Mouse (Mus musculus): Measurements from ENCODE around the gene Luc7l2.
A peak's percentile ranks its signal among the peaks of the same experiment; 100 is the strongest.

Gene Luc7l2

DNA sequence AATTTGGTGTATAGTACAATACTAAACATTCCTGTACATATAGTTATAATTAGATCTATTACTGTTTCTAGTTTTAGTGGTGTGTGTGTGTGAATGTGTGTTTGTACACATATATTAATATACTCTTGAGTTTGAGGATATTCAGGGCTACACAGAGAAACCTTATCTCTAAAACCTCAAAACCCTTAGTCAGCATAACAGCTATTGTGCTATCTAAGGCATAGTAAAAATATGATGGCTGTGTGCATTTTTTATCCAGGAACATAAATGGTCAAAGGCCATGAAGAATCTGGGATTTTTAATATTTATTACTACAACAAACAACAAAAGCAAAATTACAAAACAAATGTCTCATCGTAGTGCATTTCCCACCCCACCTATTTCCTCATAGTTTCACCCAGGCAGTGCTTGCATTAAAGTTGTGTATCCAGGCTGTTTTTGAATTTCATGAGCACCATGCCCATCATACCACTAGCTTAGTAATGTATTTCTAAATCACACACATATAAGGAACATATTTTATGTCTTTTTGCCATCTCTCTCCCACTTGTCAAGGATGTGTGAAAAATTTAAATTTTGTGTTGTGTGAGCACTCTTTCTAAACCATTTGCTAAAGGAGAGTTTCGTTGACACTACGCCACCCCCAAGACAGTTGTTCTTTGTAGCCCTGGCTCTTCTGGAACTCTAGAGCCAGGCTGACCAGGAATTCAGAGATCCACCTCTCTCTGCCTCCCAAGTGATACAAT is 29.2 kb downstream of the Luc7l2 start:
- no peak for DNase-seq

DNA sequence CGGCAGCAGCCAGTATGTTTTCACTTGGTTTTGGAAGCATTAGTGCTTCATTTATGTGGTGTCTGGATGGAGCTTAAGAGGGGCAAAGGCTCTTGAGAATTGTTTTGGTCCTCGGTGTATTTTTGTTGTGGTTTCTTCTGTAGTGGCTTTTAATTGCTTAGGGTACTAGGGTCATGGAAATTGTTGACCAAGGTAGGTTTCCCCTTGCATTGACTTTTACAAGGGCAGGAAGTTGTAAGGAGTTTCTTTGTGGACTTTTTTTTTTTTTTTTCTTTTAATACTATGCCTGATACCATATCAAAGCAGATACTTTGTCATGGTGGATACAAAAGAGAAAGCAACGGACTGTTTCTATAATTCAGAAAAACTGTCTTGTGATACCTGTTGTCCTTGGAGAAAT is 30.6 kb downstream of the Luc7l2 start:
- DNase-seq, result no peak

DNA sequence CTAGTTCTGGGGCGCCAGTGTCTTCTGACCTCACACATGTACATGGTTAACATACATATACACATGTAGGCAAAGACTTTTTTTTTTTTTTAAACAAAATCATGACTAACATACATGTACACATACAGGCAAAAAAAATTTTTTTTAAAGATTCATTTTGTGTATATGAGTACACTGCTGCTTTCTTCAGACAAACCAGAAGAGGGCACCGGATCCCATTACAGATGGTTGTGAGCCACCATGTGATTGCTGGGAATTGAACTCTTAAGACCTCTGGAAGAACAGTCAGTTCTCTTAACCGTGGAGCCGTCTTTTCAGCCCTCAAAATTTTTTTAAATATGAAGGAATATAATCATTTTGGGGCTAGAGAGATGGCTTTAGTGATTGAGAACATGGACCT is 46.3 kb downstream of the Luc7l2 start:
- no peak for DNase-seq

DNA sequence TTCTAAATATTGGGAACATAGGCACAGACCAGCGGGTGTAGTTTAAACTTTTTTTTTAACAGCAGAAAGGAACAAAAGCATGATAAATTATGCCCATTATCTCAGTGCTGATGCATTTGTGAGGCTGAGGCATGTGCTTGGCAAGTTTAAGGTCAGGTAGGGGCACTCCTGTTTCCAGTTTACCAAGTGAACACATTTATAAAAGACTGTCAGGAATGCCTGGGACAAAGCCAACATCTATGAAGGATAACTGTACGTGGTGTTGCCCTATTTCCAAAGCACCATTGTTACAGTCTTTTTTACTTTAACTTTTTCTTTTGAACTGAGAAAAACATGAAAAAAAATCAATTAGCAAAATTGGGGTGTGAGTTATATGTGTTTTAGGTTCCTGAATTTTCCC is 58.8 kb downstream of the Luc7l2 start:
- peak; percentile 42 for DNase-seq

DNA sequence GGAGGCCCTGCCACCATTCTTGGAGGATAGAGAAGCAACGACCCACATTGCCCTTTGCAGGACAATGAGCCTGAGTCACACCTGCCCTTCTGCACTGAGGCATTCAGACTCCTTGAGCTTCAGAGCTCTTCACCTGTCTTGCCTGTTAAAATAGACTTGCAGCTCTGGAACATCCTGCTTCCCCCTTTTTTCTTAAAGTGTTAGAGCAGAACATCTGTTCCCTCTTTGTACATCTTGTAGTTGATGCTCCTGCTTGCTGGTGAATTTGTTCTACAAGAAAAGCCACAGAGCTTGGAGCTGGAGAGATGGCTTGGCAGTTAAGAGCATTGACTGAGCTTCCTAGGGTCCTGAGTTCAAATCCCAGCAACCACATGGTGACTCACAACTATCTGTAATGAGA is 71.3 kb downstream of the Luc7l2 start:
- peak; percentile 84 for DNase-seq

DNA sequence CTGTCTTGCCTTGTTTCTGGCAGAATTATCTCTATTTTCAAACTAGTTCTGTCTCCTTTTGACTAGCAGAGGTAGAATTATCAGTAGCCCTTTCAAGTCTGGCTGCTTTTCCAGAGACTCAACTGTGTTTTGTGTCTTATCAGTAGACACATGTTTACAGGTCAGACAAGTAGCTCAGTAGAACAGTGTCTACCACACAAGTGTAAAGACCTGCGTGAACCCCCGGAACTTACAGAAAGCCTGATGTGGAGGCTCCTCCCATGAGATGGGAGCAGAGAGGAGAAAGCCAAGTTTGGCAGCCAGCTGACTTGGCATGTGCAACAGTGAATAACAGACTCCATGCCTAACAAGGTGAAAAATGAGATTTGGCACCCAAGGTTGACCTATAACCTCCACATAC is 72.3 kb downstream of the Luc7l2 start:
- peak; percentile 62 for DNase-seq

DNA sequence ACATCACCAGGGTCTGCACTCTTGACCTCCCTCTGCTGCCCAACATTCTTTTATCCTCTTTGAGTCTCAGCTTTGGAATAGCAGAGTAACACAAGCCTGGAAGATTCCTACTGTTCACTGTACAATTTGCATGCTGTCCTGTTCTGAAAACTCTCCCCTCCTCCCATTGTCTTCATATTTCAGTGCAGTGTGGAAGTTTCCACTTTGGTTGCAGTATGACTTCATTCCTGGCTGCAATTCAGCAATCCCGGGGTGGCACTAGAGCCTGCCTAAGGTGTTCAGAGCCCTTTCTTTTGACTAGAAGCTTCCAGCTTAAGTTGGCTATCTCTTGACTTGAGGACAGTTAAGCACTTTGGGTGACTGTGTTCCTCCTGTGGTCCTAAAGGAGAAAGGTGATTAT is 73.3 kb downstream of the Luc7l2 start:
- peak; percentile 74 for DNase-seq

DNA sequence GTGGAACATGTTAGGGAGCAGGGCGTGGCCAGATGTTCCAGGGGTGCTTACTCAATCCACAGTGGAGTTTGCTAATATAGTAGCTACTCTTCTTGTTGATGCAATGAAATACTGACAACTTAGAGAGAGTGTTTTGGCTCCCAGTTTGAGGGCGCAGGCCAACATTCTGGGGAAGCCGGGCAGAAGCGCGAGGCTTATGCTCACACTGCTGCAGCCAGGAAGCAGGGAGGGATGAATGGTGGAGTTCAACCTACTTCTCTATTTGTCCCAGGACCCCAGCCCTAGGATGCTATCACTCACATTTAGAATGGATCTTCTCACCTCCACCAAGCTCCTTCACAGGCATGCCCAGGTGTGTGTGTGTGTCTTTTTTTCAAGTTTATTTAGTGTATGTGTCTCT is 75.0 kb downstream of the Luc7l2 start:
- DNase-seq, result peak; percentile 70

DNA sequence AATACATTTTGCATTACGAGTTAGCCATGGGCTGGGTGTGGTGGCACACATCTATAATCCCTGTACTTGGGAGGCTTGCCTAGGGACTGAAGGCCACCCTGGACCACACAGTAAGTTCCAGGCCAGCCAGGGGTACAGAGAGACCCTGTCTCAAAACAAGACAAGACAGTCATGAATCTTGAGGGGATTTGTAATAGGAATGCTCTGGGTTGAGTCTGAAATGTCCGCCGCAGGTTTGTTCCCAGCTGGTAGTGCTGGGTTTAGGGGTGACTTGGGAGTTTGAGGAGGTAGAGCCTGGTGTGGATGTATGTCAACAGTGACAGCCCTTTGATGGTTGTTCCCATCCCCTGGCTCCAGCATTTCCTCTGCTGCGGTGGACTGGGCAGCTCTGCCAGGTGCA is 75.9 kb downstream of the Luc7l2 start:
- DNase-seq, result peak; percentile 57

DNA sequence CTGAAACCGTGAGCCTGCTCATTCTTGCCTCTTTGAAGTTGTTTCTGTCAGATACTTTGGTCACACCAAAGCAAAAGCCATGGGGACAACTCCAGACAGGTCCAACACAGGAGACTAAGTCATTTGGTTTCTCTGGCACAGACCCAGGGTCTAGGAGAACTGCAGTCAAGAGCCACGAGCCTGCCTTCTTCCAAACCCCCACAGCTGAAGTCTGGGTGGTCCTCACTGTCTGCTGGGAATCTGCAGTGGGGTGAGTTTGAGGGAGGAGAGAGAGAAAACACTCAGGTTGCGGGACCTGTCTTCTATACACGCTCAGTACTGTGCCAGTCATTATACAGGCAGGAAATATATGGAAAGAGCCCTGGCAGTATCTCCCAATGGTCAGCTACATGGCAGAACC is 76.4 kb downstream of the Luc7l2 start:
- peak; percentile 72 for DNase-seq

DNA sequence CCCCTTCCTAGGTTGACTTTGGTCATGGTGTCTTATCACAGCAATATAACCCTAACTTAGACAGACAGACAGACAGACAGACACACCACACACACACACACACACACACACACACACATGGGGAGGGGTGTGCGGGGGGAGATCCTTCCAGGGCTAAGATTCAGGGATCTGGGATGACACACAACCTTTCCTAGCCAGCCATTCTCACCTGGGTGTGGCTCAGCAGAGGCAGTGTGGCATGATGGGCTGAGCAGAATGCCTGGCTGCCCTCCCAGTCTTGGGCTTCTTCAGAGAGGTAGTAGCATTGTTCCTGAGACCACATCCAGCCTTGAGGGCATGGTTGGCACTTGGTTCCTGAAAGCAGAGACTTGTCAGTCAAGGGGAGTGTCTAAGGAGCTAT is 78.4 kb downstream of the Luc7l2 start:
- peak; percentile 75 for DNase-seq

DNA sequence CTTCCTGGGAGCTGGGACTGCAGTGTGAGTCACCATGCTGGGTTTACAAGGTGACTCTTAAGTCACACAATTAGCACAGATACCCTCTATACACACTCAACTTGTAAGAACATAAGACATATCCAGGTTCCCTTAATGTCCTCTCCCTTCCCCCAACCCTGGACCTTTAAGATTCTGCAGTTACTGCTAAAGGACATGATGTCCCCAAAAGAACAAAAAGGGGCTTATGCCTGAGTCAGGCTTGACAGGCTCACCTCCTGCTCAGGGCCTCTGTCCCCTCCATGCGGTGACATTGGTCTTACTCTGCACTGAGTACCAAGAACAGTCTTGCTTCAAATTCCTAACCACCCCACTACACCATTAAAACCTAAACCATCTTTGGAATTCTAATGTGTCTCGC is 81.7 kb downstream of the Luc7l2 start:
- peak; percentile 51 for DNase-seq

DNA sequence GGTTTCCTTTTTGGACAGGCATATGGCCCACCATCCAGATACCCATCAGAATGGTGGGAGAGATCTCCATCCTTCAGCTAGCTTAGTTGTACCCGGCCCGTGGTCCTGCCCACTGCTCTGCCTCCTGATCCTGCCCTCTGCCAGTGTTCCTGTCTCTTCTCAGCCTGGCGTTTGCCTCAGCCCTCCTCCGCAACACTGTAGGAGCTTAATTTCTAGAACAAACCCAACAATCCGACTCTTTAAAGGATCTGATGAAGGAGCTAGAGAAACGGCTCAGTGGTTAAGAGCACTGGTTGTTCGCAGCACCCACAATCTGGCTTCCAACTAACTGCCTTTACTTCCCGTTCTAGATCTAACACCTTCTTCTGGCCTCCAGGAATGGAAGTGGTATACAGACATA is 83.3 kb downstream of the Luc7l2 start:
- DNase-seq, result peak; percentile 61

DNA sequence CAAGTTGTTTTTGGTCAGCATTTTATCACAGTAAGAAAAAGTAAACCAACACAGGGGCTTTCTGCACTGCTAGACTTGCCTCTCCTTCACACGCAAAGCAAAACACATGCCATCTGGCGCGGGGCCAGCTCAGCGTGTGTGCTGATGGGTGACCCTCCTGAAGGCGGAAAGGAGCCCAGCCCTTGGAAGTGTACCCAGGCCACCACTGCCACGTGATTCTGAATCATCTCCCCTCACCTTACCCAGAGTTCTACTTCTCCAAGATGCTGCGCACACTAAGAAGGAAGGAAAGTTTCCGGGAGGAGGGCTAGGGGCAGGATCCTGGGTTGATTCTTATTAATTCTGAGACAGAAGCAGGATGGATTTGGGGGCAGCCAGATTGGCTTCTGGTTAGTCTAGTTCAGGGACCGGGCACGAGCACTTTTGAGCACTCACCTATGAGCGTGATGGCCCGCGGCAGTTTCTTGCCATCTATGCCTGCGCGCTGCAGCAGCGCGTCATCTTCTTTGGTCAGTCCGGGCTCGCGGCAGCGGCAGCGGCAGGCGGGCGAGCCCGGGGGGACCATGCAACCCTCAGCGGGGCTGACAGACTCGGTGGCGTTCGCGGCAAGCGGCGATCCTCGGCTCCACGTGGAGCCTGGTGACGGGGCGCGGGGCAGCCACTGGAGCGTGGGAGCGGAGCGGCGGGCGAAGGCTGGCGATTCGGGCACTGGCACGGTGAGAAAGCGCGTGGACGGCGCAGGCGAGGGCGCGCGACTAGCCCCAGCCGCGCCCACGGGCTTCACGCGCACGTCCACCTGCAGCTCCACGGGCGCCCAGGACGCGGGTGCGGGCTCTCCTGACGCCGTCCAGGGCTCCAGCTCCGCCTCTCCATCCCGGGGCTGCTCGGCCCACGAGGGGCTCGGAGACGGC is 85.1 kb downstream of the Luc7l2 start:
- peak; percentile 94 for DNase-seq

DNA sequence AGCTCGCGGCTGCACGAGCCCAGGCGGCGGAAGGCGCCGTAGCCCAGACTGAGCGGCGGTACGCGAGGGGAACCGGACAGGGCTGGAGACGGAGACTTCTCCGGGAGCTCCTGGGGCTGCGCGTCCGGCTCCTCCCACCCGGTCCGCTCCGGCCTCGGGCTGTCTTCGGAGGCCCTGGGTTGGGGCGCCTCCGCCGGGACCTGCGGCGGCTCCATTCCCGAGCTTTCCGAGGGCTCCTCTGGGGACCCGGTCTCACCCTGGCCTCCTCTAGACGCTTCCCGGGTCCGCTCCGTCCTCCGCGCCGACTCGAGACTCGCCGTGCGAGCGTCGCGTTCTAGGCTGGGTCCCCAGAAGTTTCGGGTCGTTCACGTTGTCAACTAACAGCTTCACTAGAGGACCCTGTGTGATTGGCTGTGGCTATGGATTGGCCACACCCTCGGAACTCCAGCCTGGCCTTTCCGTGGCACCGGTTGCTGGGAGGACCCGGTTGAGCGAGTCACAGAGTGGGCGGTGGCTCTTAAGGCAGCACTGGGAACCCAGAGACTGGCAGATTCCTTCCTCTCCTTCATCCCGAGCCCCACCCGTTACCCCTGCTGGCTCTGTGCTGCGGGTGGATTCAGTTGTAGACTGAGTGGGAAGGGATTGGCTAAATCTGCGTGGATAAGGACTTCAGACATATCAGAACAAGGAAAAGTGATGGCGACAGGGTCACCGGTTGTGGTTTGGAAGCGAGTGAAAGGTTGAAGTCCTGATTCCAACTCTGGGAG is 85.9 kb downstream of the Luc7l2 start, which contains the start of gene Klrg2:
TSS of gene Klrg2 (minus strand) at position 391 of the 767 bp plus-strand sequence.
- DNase-seq, result peak; percentile 99

DNA sequence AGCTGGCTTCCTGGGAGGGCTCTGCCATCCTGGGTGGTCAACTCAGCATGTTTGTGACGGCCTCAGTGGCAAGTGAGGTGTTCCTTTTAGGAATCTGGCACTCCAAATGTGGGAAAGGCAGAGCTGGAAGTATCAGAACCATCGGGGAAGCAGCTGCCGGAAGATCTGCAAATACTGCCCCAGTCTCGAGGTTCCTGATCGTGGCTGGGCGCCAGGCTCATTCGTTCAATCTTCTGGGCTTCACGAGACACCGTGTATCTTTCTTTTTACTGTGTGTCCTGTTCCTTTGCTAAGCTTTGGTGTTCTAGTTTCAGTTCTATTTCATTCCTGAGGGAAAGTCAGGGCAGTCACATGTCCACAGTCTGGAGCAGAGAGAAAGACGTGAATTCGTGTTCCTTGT is 89.3 kb downstream of the Luc7l2 start:
- no peak for DNase-seq

DNA sequence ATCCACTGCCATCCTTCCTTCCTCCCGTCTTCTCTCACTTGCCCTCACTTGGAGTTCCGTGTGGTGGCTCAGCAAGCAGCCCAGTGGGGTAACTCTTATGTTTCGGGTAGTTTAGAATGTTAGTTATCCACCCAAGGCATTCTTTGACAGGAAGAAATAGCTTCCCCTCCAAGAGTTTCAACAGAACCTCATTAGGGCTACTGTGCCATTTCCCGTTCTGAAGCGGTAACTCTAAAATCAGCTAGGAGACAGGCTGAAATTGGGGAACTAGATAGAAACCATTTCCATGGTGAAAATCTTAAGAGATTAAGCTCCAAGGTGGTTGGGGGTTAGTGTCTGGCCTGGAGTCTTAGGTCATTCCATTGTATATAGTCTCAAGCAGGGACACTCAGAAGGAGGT is 90.1 kb downstream of the Luc7l2 start:
- no peak for DNase-seq

DNA sequence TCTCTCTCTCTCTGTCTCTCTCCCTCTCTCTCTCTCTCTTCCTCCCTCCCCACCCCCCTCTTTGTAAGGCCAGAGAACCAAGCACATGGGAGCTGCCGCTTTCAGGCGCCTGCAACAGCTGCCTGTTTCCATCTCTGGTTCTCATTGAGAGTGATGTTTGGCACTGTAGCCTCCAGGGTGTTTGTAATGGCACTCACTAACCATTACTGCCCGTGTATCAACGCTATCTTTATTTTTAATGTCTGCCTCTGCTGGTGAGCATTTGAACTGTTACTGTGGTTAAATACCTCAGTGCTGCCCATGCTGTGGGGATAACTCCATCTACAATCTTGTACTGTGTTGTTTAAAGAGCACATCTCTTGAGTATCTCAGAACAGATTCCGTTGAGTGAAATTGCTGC is 90.5 kb downstream of the Luc7l2 start:
- DNase-seq, result no peak

DNA sequence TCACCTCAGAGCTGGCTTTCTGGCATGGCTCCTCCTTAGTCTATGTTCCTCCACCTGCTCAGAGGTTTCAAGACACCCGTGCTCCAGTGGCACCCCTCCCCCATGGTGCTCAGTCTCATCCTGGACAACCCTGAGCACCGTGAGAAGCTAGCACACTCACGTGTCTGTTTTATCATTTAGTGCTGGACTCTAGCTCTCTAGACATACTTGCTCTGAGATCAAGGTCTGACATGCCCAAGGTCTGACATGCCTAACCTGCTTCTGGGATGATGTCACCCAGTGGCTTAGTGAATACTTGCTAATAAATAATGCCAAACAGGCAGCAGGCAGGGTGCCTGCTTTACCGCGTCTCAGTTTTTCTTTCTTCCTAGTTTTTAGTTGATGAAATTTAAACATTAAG is 91.5 kb downstream of the Luc7l2 start:
- no peak for DNase-seq

DNA sequence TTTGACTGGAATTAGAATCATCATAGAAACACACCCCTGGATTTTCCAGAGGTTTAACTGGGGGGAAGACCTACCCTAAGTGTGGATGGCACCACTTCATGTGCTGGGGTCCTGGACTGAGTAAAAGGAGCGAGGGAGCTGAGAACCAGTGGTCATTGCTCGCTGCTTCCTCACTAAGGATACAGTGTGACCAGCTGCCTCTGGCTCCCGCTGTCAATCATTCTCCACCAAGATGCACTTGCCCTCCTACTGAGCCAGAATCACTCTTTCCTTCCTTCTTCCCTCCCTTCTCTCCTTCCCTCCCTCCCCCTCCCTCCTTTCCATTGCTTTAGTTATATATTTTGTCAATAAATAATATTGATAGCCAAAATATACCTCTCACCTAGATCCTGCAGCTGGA is 91.9 kb downstream of the Luc7l2 start:
- no peak for DNase-seq

DNA sequence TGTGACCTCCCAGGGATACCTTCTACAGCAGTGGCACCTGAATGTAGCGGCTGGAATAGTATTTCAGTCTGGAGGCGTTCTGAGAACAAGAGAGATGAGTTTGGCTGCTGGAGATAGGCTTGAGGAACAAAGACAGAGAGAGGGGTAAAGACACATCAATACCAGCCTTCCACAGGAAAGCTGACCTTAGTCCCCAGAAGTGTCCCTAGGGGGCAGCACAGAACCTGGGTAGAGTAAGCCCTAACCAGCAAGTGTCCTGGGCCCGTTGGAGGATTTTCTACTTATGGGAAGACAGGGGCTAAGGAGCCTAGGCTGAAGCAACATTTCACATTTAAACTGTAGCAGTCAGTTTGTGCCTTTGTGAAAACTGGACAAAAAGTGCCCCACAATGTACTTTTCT is 98.4 kb downstream of the Luc7l2 start:
- DNase-seq, result no peak

DNA sequence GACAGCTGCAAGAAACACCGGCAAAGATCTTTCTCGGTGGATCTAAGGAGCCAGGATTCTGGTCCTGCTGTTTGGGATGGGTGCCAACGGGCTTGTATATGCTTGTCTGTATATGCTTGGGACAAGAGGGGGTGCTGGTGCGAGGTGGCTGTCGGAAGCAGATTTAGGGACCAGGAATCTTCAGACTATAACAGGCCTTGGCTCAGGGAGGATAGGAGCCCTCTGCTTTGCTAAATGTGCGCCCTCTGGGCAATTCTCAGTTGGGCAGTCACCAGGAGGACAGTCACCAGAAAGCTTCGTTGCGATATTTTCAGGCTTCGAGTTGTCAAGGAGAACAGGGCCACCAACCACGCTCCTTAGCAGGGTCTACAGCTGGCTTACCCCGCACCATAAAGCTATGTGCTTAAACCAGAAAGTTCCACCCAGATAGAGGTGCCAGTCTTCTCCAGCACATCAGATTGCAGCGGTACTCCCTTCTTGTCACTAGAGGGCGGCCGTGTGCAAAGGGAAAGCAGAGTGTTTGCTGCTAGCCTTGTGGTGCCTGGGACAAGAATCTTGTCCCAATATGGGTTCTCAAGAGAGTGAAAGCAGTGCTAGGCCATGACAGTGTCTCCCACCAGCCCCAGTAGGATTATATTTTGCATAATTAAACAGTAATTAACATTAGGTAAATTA is 99.3 kb downstream of the Luc7l2 start:
- no peak for DNase-seq
